Mouse (Mus musculus) mesoderm, embryonic 11.5 days (tissue): Measurements from ENCODE around the gene Cep350.

Source experiments
- DNase-seq: peaks from one replicate; pipeline ENCODE4 v3.0.0-alpha.2; 2012; ENCODE audit warnings: low read depth, low spot score

The Cep350 gene

GRCm38 (mm10) chr1:155809706-155810442, 163.2 kb downstream of the Cep350 start:
- peak; percentile 20 for DNase-seq

- no peak for DNase-seq
These were observed 164.8 kb downstream of the Cep350 start for GRCm38 (mm10) chr1:155808261-155808660.

- no peak for DNase-seq
These were observed 167.4 kb downstream of the Cep350 start for GRCm38 (mm10) chr1:155805607-155806006.

GRCm38 (mm10) chr1:155801014-155801991, 171.8 kb downstream of the Cep350 start:
- DNase-seq: no peak

GRCm38 (mm10) chr1:155798000-155798399, 175.1 kb downstream of the Cep350 start:
- DNase-seq: no peak

- DNase-seq: no peak
These were observed 175.6 kb downstream of the Cep350 start for GRCm38 (mm10) chr1:155797425-155797824.

- DNase-seq: no peak
These were observed 176.2 kb downstream of the Cep350 start for GRCm38 (mm10) chr1:155796757-155797405.

GRCm38 (mm10) chr1:155795791-155796233, 177.2 kb downstream of the Cep350 start:
- no peak for DNase-seq
